In the genomic region with DNA sequence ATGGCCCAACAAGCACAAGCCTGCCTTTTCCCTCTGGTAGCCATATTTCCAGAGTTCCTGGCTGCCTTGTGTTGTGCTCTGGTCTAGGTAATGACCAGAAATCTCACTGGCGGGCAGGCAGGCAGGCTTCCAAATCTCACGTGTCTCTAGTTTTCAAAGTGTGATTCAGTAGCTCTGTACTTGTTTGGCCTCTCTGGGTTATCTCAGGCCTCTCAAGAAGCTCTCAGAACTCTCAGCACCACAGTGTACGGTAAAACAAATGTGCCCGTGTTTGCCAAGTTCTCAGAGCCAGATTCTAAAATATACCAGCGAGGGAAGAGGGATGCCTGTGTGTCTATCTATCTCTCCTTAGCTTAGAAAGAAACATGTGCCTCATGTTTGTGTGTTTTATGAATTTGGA, we compare ENCODE assay signal across 14 mouse cellular contexts. TPM values are rescaled to one million over a fixed set of nuclear protein-coding genes. Genes with fewer than 3 reads are reported as not detected.
DNase-seq lines count a peak whose midpoint lies in the region; ATAC-seq lines count a peak whose summit lies in the region.
"Had no signal": no experiment of that assay in that cellular context is flagged by ENCODE, and none has a peak within 500 bp of the region (broad histone marks: within the 10 kb centered on the region; RNA-seq: fewer than 3 reads in every experiment).

No protein-coding gene starts in this region.

- intact Hi-C loops in heart, postnatal 36 days (cut with DNase I), result no loop called here

- H3K27me3 ChIP-seq in midbrain, embryonic 11.5 days (ENCODE audit: control insufficient read depth, insufficient read depth, low read length), result no peaks in the 10 kb centered on the region
- H3K27me3 ChIP-seq: embryonic facial prominence, embryonic 12.5 days; stomach, embryonic 15.5 days had no signal

- 84% methylated on average over 5 of the region's 5 CpGs for WGBS in midbrain, embryonic 11.5 days

- no peak overlapping the region for H3K4me3 ChIP-seq in midbrain, embryonic 11.5 days (ENCODE audit: low read depth, low read length)
- H3K4me3 ChIP-seq: embryonic facial prominence, embryonic 12.5 days; hindbrain, embryonic 10.5 days; stomach, embryonic 15.5 days had no signal

- H3K4me2 ChIP-seq in midbrain, embryonic 11.5 days, result no peak overlapping the region
- H3K4me2 ChIP-seq: embryonic facial prominence, embryonic 12.5 days; stomach, embryonic 15.5 days had no signal

- peak; percentile 58 for DNase-seq in brain, adult 2 months (ENCODE audit: low read depth, low spot score)
- DNase-seq in heart, adult 8-10 months (ENCODE audit: low spot score), result peak; percentile 63
- DNase-seq in heart, postnatal 36 days, result peak; percentile 47 to 48
- DNase-seq in lung, postnatal 25 days (ENCODE audit: low spot score), result peak; percentile 68
- no peak for DNase-seq in thymus, postnatal 36 days
- no peak for DNase-seq in kidney, adult 9 months
- no peak for DNase-seq in midbrain, embryonic 11.5 days (ENCODE audit: low spot score, missing footprints)
- DNase-seq: cerebellum, adult 11-12 months; kidney, adult 11 months had no signal

- no peak for ATAC-seq in midbrain, embryonic 11.5 days (ENCODE audit: low FRiP score)
- ATAC-seq: CD4-positive, CD25-positive, alpha-beta regulatory T cell, adult 4 months had no signal

- H3K27ac ChIP-seq in midbrain, embryonic 11.5 days (ENCODE audit: low read depth, low read length), result no peak overlapping the region
- H3K27ac ChIP-seq: embryonic facial prominence, embryonic 12.5 days; hindbrain, embryonic 10.5 days; macrophage; stomach, embryonic 15.5 days had no signal

- no peaks in the 10 kb centered on the region for H3K9me3 ChIP-seq in midbrain, embryonic 11.5 days (ENCODE audit: control insufficient read depth, low read length)
- H3K9me3 ChIP-seq: embryonic facial prominence, embryonic 12.5 days; hindbrain, embryonic 10.5 days; stomach, embryonic 15.5 days had no signal

- H3K9ac ChIP-seq in midbrain, embryonic 11.5 days (ENCODE audit: low read length), result no peak overlapping the region
- H3K9ac ChIP-seq: embryonic facial prominence, embryonic 12.5 days; stomach, embryonic 15.5 days had no signal

- H3K36me3 ChIP-seq in midbrain, embryonic 11.5 days (ENCODE audit: control insufficient read depth, insufficient read depth, low read length), result no peaks in the 10 kb centered on the region
- H3K36me3 ChIP-seq: embryonic facial prominence, embryonic 12.5 days; hindbrain, embryonic 10.5 days; stomach, embryonic 15.5 days had no signal

- no peaks in the 10 kb centered on the region for H3K4me1 ChIP-seq in midbrain, embryonic 11.5 days (ENCODE audit: control insufficient read depth, insufficient read depth, low read length)
- H3K4me1 ChIP-seq: embryonic facial prominence, embryonic 12.5 days; hindbrain, embryonic 10.5 days had no signal

RNA-seq across cellular contexts. Expression of a gene that starts 14.7 kb away (rescaled TPM):
- 10 to 100 TPM; 21.9 to 25.1 (median 24.0) TPM for total RNA-seq in heart, adult 8-10 months (2022)
- 10 to 100 TPM; 21.8 to 29.7 TPM for total RNA-seq in heart, postnatal 36 days (2021)
- polyA plus RNA-seq in midbrain, embryonic 11.5 days (2014; fragmentation: Nextera tagmentation; extraction: Ambion mirVana), result 9.1 and 11.6 TPM in 2 replicates

RNA-seq across cellular contexts. Expression of a gene that starts 26.4 kb away (rescaled TPM):
- total RNA-seq in heart, adult 8-10 months (2022), result 10 to 100 TPM; 17.5 to 20.1 (median 19.2) TPM
- total RNA-seq in heart, postnatal 36 days (2021), result 10 to 100 TPM; 24.7 to 35.3 TPM
- polyA plus RNA-seq in midbrain, embryonic 11.5 days (2014; fragmentation: Nextera tagmentation; extraction: Ambion mirVana), result 29.4 and 31.4 TPM in 2 replicates

Comparison
In these comparisons a context has a peak if more than half of its experiments do, and no peak if none do; other contexts are left out.
1. DNase-seq: peak in brain, adult 2 months (single experiment), heart, adult 8-10 months (single experiment), heart, postnatal 36 days (2 of 2) and lung, postnatal 25 days (single experiment); none in thymus, postnatal 36 days (0 of 2), kidney, adult 9 months (single experiment) and midbrain, embryonic 11.5 days (single experiment).